Mouse (Mus musculus): ENCODE results near the gene Cd302. TPM values are rescaled to one million over a fixed set of nuclear protein-coding genes. Genes with fewer than 3 reads are reported as not detected.

The Cd302 gene
- polyA plus RNA-seq (2012; rRNA removed), result 15.3 and 16.9 TPM in 2 replicates

DNA sequence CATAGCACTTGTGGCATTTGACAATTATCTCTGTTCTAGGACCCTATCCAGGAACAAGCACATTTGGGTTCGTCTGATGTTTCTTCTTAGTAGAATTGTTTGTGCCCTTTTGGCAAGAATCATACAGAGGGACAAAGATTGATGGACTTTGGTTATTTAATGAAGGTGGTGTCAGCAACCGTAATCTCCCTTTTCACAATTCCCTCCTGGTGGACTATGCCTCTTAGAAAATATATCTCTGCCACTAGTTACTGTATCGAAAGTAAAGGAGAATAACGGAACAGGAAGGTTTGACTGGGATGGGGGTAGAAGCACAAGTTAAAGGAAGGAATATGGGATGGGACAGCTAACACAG is at the start of gene Cd302:
TSS of gene Cd302 (minus strand) at position 22 of the 355 bp plus-strand sequence.
- H3K27ac ChIP-seq (ENCODE audit: insufficient read depth, low read length), result peak within 1 kb of the TSS; percentile 54
- no peaks in the 10 kb centered on the region; the same call in 1 of the 2 replicates for H3K27me3 ChIP-seq (ENCODE audit: control insufficient read depth, insufficient read depth, low read length)
- TF ChIP-seq POLR2A (IDR thresholded peaks at IDR 0.05; ENCODE audit: low read depth, low read length) (no peak), CTCF (IDR thresholded peaks at IDR 0.05; ENCODE audit: extremely low read depth, insufficient read depth, insufficient read length, insufficient replicate concordance) (no peak)
- H3K4me3 ChIP-seq (ENCODE audit: extremely low read depth, insufficient read depth, insufficient read length), result peak within 1 kb of the TSS; percentile 42; the same call in 1 of the 2 replicates
- H3K36me3 ChIP-seq (ENCODE audit: control insufficient read depth, insufficient read depth, low read length), result no peaks in the 10 kb centered on the region
- WGBS, result 41% methylated on average over 4 of the region's 4 CpGs
- no peak for DNase-seq (ENCODE audit: low read depth in 1 of 2, low spot score in 2 of 2)
- peaks cover 11% of the 10 kb centered on the region for H3K4me1 ChIP-seq (ENCODE audit: control insufficient read depth, insufficient read depth, insufficient read length)

DNA sequence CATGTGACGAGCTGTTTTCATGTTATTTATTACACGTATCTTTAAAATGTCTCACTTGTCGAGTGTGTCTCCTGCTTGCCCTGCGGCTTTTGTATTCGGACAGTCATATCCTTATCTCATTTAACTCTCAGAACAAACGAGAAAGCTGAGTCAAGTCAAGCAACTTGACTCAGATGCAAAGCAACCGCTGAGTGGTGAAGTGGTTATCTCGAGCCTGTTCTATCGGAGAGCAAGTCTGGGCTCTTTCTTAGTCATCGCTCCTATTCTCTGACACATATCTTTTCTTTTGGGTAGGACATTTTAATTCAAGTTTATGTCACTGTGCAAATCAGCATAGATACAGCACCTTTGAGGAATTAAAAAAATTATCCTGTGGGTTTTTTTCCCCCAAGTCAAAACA is 44.4 kb upstream of the Cd302 start:
- Histone ChIP-seq H3K36me3 (ENCODE audit: control insufficient read depth, insufficient read depth, low read length) (peaks cover 15% of the 10 kb centered on the region), H3K4me1 (ENCODE audit: control insufficient read depth, insufficient read depth, insufficient read length) (no peaks in the 10 kb centered on the region), H3K27ac (ENCODE audit: insufficient read depth, low read length) (no peak overlapping the region), H3K27me3 (ENCODE audit: control insufficient read depth, insufficient read depth, low read length) (no peaks in the 10 kb centered on the region), H3K4me3 (ENCODE audit: extremely low read depth, insufficient read depth, insufficient read length) (no peak overlapping the region)
- 92% methylated on average over 10 of the region's 10 CpGs for WGBS
- no peak for TF ChIP-seq CTCF (IDR thresholded peaks at IDR 0.05; ENCODE audit: extremely low read depth, insufficient read depth, insufficient read length, insufficient replicate concordance)
- no peak for TF ChIP-seq POLR2A (IDR thresholded peaks at IDR 0.05; ENCODE audit: low read depth, low read length)
- DNase-seq (ENCODE audit: low read depth in 1 of 2, low spot score in 2 of 2), result no peak

DNA sequence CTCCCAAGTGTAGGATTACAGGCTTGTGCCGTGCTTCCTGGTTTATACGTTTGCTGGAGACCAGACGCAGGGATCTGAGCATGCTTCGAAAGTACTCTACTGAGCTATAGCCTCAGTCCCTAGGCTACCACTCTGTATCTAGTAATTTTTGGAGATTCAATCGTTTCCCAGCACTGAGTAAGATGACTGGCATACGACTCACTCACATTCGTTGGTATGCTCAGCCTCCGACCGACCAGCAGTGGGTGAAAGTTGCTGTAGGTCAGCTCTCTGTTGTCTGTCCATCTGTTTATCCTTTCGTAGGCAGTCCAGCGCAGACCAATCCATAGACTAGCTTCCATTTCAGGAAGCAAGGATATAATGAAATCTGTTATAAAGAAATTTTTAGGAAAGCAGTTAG is 43.3 kb upstream of the Cd302 start:
- Histone ChIP-seq H3K27ac (ENCODE audit: insufficient read depth, low read length) (no peak overlapping the region), H3K4me1 (ENCODE audit: control insufficient read depth, insufficient read depth, insufficient read length) (no peaks in the 10 kb centered on the region), H3K36me3 (ENCODE audit: control insufficient read depth, insufficient read depth, low read length) (peaks cover 15% of the 10 kb centered on the region), H3K27me3 (ENCODE audit: control insufficient read depth, insufficient read depth, low read length) (no peaks in the 10 kb centered on the region), H3K4me3 (ENCODE audit: extremely low read depth, insufficient read depth, insufficient read length) (no peak overlapping the region)
- TF ChIP-seq CTCF (IDR thresholded peaks at IDR 0.05; ENCODE audit: extremely low read depth, insufficient read depth, insufficient read length, insufficient replicate concordance) (no peak), POLR2A (IDR thresholded peaks at IDR 0.05; ENCODE audit: low read depth, low read length) (no peak)
- 96% methylated on average over 11 of the region's 11 CpGs for WGBS
- no peak for DNase-seq (ENCODE audit: low read depth in 1 of 2, low spot score in 2 of 2)

DNA sequence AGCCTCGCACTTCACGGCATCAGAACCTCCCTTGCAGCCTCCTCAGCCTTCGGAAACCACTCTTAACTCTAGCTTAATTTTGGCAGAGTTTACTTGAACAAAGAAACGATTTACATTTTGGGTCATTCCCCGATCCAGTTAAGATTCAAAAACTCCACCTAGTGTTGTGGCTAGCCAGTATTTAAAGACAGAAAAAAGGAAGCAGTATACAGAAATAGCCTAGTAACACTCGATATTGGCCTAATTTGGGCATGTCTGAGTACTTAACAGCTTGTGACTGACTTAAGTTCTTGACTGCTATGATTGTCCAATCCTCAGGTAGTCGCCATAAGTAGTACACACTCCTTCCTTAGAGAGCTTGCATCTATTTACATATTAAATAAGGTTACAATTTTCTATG is 42.7 kb upstream of the Cd302 start:
- TF ChIP-seq CTCF (IDR thresholded peaks at IDR 0.05; ENCODE audit: extremely low read depth, insufficient read depth, insufficient read length, insufficient replicate concordance) (no peak), POLR2A (IDR thresholded peaks at IDR 0.05; ENCODE audit: low read depth, low read length) (no peak)
- DNase-seq (ENCODE audit: low read depth in 1 of 2, low spot score in 2 of 2), result no peak
- no peaks in the 10 kb centered on the region for H3K4me1 ChIP-seq (ENCODE audit: control insufficient read depth, insufficient read depth, insufficient read length)
- H3K4me3 ChIP-seq (ENCODE audit: extremely low read depth, insufficient read depth, insufficient read length), result no peak overlapping the region
- no peaks in the 10 kb centered on the region for H3K27me3 ChIP-seq (ENCODE audit: control insufficient read depth, insufficient read depth, low read length)
- 80% methylated on average over 7 of the region's 7 CpGs for WGBS
- H3K27ac ChIP-seq (ENCODE audit: insufficient read depth, low read length), result no peak overlapping the region
- H3K36me3 ChIP-seq (ENCODE audit: control insufficient read depth, insufficient read depth, low read length), result peaks cover 13% of the 10 kb centered on the region

DNA sequence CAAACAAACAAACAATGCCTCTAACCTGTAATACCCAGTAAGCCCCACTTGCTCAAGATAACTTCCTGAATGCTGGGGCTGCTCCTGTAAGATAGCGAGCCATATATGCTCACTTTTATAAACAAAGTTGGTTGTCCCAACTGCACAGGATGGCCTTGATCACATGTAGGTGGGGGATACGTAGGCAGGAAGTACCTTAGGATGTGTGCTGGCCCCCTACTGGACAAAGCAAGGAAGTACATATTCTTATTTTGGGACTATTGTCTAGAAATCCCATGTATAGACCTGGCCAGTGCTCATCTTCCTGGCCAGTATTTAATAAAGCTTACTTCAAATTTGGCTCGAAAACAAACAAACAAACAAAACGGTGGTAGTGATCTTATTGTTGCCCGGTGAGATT is 39.1 kb upstream of the Cd302 start:
- Histone ChIP-seq H3K36me3 (ENCODE audit: control insufficient read depth, insufficient read depth, low read length) (peaks cover 8% of the 10 kb centered on the region), H3K4me1 (ENCODE audit: control insufficient read depth, insufficient read depth, insufficient read length) (no peaks in the 10 kb centered on the region), H3K4me3 (ENCODE audit: extremely low read depth, insufficient read depth, insufficient read length) (no peak overlapping the region), H3K27me3 (ENCODE audit: control insufficient read depth, insufficient read depth, low read length) (no peaks in the 10 kb centered on the region), H3K27ac (ENCODE audit: insufficient read depth, low read length) (no peak overlapping the region)
- 77% methylated on average over 5 of the region's 5 CpGs for WGBS
- TF ChIP-seq POLR2A (IDR thresholded peaks at IDR 0.05; ENCODE audit: low read depth, low read length) (no peak), CTCF (IDR thresholded peaks at IDR 0.05; ENCODE audit: extremely low read depth, insufficient read depth, insufficient read length, insufficient replicate concordance) (peak; percentile 20; the same call in 1 of the 2 replicates)
- DNase-seq (ENCODE audit: low read depth in 1 of 2, low spot score in 2 of 2), result peak in 1 of 2 experiments; percentile 7

DNA sequence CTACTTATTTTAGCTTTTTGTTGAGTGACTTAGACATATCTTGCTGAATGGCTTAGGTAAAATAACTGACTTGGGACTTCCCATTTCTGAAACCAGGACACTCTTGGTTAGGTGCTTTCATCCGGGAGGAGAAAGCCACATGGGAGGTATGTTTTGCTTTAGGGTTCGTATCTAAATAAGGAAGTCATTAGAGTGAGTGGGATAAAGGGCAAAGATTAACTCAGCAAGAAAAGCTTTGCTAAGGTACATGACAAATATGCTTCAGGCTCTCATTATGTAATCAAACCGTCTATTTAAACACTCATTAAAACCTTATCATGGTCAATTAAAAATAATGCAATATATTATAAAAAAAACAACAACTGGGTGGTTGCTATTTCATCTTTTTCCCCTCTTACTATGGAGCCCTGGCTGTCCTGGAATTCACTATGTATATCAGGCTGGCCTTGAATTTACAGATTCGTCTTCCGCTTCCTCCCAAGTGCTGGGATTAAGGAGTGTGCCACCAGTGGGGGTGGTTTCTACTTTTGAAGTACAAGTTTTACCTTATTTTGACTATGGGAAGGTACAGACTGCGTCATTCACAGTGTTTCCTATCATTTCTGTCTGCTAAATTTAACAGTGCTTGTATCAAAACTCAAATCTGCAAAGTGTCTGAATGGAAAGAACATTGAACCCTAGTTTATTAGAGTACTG is 37.9 kb upstream of the Cd302 start:
- H3K4me3 ChIP-seq (ENCODE audit: extremely low read depth, insufficient read depth, insufficient read length), result no peak overlapping the region
- DNase-seq (ENCODE audit: low read depth in 1 of 2, low spot score in 2 of 2), result no peak
- WGBS, result 81% methylated on average over 6 of the region's 6 CpGs
- TF ChIP-seq POLR2A (IDR thresholded peaks at IDR 0.05; ENCODE audit: low read depth, low read length) (no peak), CTCF (IDR thresholded peaks at IDR 0.05; ENCODE audit: extremely low read depth, insufficient read depth, insufficient read length, insufficient replicate concordance) (no peak)
- no peaks in the 10 kb centered on the region for H3K4me1 ChIP-seq (ENCODE audit: control insufficient read depth, insufficient read depth, insufficient read length)
- H3K36me3 ChIP-seq (ENCODE audit: control insufficient read depth, insufficient read depth, low read length), result peaks cover 4% of the 10 kb centered on the region; the same call in 1 of the 2 replicates
- no peaks in the 10 kb centered on the region for H3K27me3 ChIP-seq (ENCODE audit: control insufficient read depth, insufficient read depth, low read length)
- H3K27ac ChIP-seq (ENCODE audit: insufficient read depth, low read length), result no peak overlapping the region

DNA sequence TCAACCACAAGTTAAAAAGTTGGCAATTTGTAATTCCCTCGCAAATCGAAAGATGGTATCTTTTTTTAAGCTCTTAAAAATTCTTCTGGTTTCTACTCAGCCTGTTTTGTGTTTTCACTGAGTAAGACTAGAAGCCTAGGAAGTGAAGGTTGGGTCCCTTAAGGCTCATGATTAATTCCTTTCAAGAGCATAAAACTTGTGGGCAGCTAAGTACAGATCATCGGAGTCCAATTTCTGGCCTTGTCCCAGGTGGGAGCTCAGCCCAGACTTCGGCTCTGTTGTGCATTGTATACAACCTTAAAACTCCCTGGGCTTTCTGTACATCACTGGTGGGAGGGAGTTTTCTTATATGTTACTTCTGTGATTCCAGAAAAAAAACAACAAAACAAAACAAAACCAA is 19.5 kb upstream of the Cd302 start:
- no peak for TF ChIP-seq CTCF (IDR thresholded peaks at IDR 0.05; ENCODE audit: extremely low read depth, insufficient read depth, insufficient read length, insufficient replicate concordance)
- no peak for TF ChIP-seq POLR2A (IDR thresholded peaks at IDR 0.05; ENCODE audit: low read depth, low read length)
- H3K4me1 ChIP-seq (ENCODE audit: control insufficient read depth, insufficient read depth, insufficient read length), result no peaks in the 10 kb centered on the region
- H3K27me3 ChIP-seq (ENCODE audit: control insufficient read depth, insufficient read depth, low read length), result no peaks in the 10 kb centered on the region
- no peak overlapping the region for H3K27ac ChIP-seq (ENCODE audit: insufficient read depth, low read length)
- H3K36me3 ChIP-seq (ENCODE audit: control insufficient read depth, insufficient read depth, low read length), result peaks cover 8% of the 10 kb centered on the region
- WGBS, result 91% methylated on average over 4 of the region's 4 CpGs
- no peak for DNase-seq (ENCODE audit: low read depth in 1 of 2, low spot score in 2 of 2)
- H3K4me3 ChIP-seq (ENCODE audit: extremely low read depth, insufficient read depth, insufficient read length), result no peak overlapping the region
